Mouse (Mus musculus) common myeloid progenitor, adult 5-6 weeks (primary cell): Measurements from ENCODE around the gene Pilra. TPM values are rescaled to one million over a fixed set of nuclear protein-coding genes. Genes with fewer than 3 reads are reported as not detected.
A peak's percentile ranks its signal among the peaks of the same experiment; 100 is the strongest.

ENCODE experiments used
- ATAC-seq: replicated peaks from 2 replicates; pipeline ENCODE4 v1.8.0; 2016; ENCODE audit warnings: low read depth, mild to moderate bottlenecking, moderate TSS enrichment, inconsistent platforms; ENCODE audit not compliant: poor library complexity, severe bottlenecking
- total RNA-seq: library from RNA; stranded (forward); fragments of 200-1000, 187-1606 nt; gene quantifications from 2 replicates; pipeline ENCODE4 v1.2.3, GENCODE M21; 2017

Gene Pilra
- total RNA-seq, 1 experiment from 2014 or later: 0.69 TPM

GRCm38 (mm10) chr5:137825971-137826370 is 10.1 kb downstream of the Pilra start:
- no peak for ATAC-seq

GRCm38 (mm10) chr5:137825030-137825429 is 11.1 kb downstream of the Pilra start:
- ATAC-seq: peak; percentile 66

- ATAC-seq: no peak
Measured at GRCm38 (mm10) chr5:137823455-137824045, 12.5 kb downstream of the Pilra start.

- no peak for ATAC-seq
Measured at GRCm38 (mm10) chr5:137822602-137823001, 13.5 kb downstream of the Pilra start.

GRCm38 (mm10) chr5:137822126-137822525 is 14.0 kb downstream of the Pilra start:
- no peak for ATAC-seq

GRCm38 (mm10) chr5:137817466-137818222 is 18.4 kb downstream of the Pilra start:
- no peak for ATAC-seq

- ATAC-seq: no peak
Measured at GRCm38 (mm10) chr5:137808316-137808715, 27.8 kb downstream of the Pilra start.

- no peak for ATAC-seq
Measured at GRCm38 (mm10) chr5:137806158-137806557, 29.9 kb downstream of the Pilra start.

- no peak for ATAC-seq
Measured at GRCm38 (mm10) chr5:137800917-137801316, 35.2 kb downstream of the Pilra start.

- ATAC-seq: no peak
Measured at GRCm38 (mm10) chr5:137796606-137797005, 39.5 kb downstream of the Pilra start.

- no peak for ATAC-seq
Measured at GRCm38 (mm10) chr5:137791553-137791952, 44.5 kb downstream of the Pilra start.

GRCm38 (mm10) chr5:137788946-137789531 is 47.0 kb downstream of the Pilra start:
- ATAC-seq: no peak

- ATAC-seq: no peak
Measured at GRCm38 (mm10) chr5:137788171-137788570, 47.9 kb downstream of the Pilra start.

GRCm38 (mm10) chr5:137787151-137787928 is 48.7 kb downstream of the Pilra start, which contains the start of the genes Mepce and Zcwpw1:
Mepce (minus strand) TSS chr5:137787655.
Zcwpw1 (plus strand) TSS chr5:137787798.
- peak; percentile 48 for ATAC-seq

- peak; percentile 68 for ATAC-seq
Measured at GRCm38 (mm10) chr5:137786109-137786942, 49.8 kb downstream of the Pilra start.

GRCm38 (mm10) chr5:137785164-137786031 is 50.7 kb downstream of the Pilra start:
- no peak for ATAC-seq

GRCm38 (mm10) chr5:137784546-137784945 is 51.5 kb downstream of the Pilra start:
- no peak for ATAC-seq

- ATAC-seq: no peak
Measured at GRCm38 (mm10) chr5:137783901-137784540, 52.1 kb downstream of the Pilra start.
